Mouse (Mus musculus) limb, embryonic 11.5 days (tissue): ENCODE measurements around the gene Qrfp. TPM values are rescaled to one million over a fixed set of nuclear protein-coding genes. Genes with fewer than 3 reads are reported as not detected.

Experiments used
- ATAC-seq: fragments of 200-750 bp; cut with Nextera tagmentation; 2 replicates; pipeline ENCODE4 v1.8.0; 2017; ENCODE audit warnings: low read depth; ENCODE audit not compliant: insufficient number of reproducible peaks, low FRiP score, low TSS enrichment
- DNase-seq: peaks from one replicate; pipeline ENCODE4 v3.0.0-alpha.2; 2015; ENCODE audit warnings: low spot score
- H3K27ac ChIP-seq: fragments of 300-500 bp; sonication (generic); replicated peaks from 2 replicates; pipeline ENCODE4 v1.5.1; 2014; ENCODE audit warnings: low read depth, mild to moderate bottlenecking, low read length
- H3K27me3 ChIP-seq: fragments of 300-500 bp; sonication (generic); 2 replicates; pipeline ENCODE4 v1.6.1; 2014; ENCODE audit warnings: mild to moderate bottlenecking, low read length, mixed read lengths; ENCODE audit not compliant: control insufficient read depth, insufficient read depth
- H3K36me3 ChIP-seq: fragments of 300-500 bp; sonication (generic); 2 replicates; pipeline ENCODE4 v1.6.1; 2014; ENCODE audit warnings: mild to moderate bottlenecking, low read length, moderate library complexity, mixed read lengths; ENCODE audit not compliant: control insufficient read depth, insufficient read depth
- H3K4me1 ChIP-seq: fragments of 300-500 bp; sonication (generic); 2 replicates; pipeline ENCODE4 v1.6.1; 2014; ENCODE audit warnings: low read length, mixed read lengths; ENCODE audit not compliant: control insufficient read depth, insufficient read depth
- H3K4me2 ChIP-seq: fragments of 300-500 bp; sonication (generic); 2 replicates; pipeline ENCODE4 v1.6.1; 2014; ENCODE audit warnings: low read depth, mild to moderate bottlenecking, moderate library complexity; ENCODE audit not compliant: severe bottlenecking
- H3K4me3 ChIP-seq: fragments of 300-500 bp; sonication (generic); 2 replicates; pipeline ENCODE4 v1.5.1; 2014; ENCODE audit warnings: low read depth, low read length
- H3K9ac ChIP-seq: fragments of 300-500 bp; sonication (generic); 2 replicates; pipeline ENCODE4 v1.6.1; 2014; ENCODE audit warnings: mild to moderate bottlenecking, low read length
- H3K9me3 ChIP-seq: fragments of 300-500 bp; sonication (generic); 2 replicates; pipeline ENCODE4 v1.6.1; 2016; ENCODE audit warnings: low read length; ENCODE audit not compliant: control insufficient read depth
- WGBS: fragments of 180-500 bp; shearing (Covaris S2); extraction: QIAGEN DNeasy Blood & Tissue Kit; methylation state at CpG from one replicate; pipeline ENCODE4 v1.1.7; 2014; 5-methylcytosine and 5-hydroxymethylcytosine counted together
- polyA plus RNA-seq: library from polyadenylated mRNA; unstranded; fragments of >200 nt; fragmentation: Nextera tagmentation; extraction: Ambion mirVana; gene quantifications from 2 replicates; pipeline ENCODE4 v1.2.1, GENCODE M21; 2014

Gene Qrfp
- polyA plus RNA-seq, 1 experiment from 2014 or later = 0.31 TPM

DNA sequence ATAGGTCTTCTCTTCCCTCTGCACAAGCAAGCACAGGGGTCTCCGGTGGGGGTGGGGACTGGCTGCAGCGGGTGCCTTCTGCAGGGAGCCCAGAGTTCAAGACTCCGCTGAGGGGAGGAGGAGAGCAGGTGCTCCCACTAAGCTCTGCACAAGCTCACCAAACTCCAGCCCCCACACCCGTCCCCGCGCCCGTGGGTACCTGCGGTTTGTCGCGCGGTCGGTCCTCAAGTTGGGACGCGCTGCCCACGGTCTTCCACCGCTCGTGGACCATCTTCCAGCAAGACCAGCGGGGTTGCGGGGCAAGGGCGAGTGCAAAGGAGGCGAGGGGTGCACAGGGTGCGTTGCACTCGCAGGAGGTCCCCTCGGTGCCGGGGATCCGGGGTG, 35.1 kb upstream of the Qrfp start:
- peak overlapping the region; percentile 51 for H3K4me3 ChIP-seq
- H3K27me3 ChIP-seq = peaks cover 38% of the 10 kb centered on the region
- peak overlapping the region; percentile 92 for H3K4me2 ChIP-seq
- peak; percentile 43 for DNase-seq
- 3% methylated on average over 25 of the region's 26 CpGs for WGBS
- H3K27ac ChIP-seq = no peak overlapping the region
- H3K36me3 ChIP-seq = no peaks in the 10 kb centered on the region
- H3K9ac ChIP-seq = peak overlapping the region; percentile 40
- peaks cover 17% of the 10 kb centered on the region for H3K4me1 ChIP-seq
- ATAC-seq = no peak
- no peaks in the 10 kb centered on the region for H3K9me3 ChIP-seq

GRCm38 (mm10) chr2:31844729-31845136, 34.4 kb upstream of the Qrfp start:
- no peaks in the 10 kb centered on the region for H3K9me3 ChIP-seq
- DNase-seq (peak; percentile 37), ATAC-seq (no peak)
- no peak overlapping the region for H3K9ac ChIP-seq
- no peak overlapping the region for H3K4me2 ChIP-seq
- H3K27ac ChIP-seq = no peak overlapping the region
- peaks cover 17% of the 10 kb centered on the region for H3K4me1 ChIP-seq
- no peaks in the 10 kb centered on the region for H3K36me3 ChIP-seq
- H3K27me3 ChIP-seq = peaks cover 38% of the 10 kb centered on the region
- under 1% methylated on average over 10 of the region's 10 CpGs for WGBS
- H3K4me3 ChIP-seq = no peak overlapping the region

GRCm38 (mm10) chr2:31838868-31839267, 28.5 kb upstream of the Qrfp start:
- no peak overlapping the region for H3K4me3 ChIP-seq
- H3K36me3 ChIP-seq = no peaks in the 10 kb centered on the region
- H3K27me3 ChIP-seq = peaks cover 1% of the 10 kb centered on the region
- H3K4me2 ChIP-seq = no peak overlapping the region
- H3K9me3 ChIP-seq = no peaks in the 10 kb centered on the region
- H3K27ac ChIP-seq = no peak overlapping the region
- no peaks in the 10 kb centered on the region for H3K4me1 ChIP-seq
- 63% methylated on average over 1 of the region's 1 CpGs for WGBS
- ATAC-seq = no peak
- no peak overlapping the region for H3K9ac ChIP-seq
- DNase-seq = no peak

- no peaks in the 10 kb centered on the region for H3K27me3 ChIP-seq
- no peaks in the 10 kb centered on the region for H3K36me3 ChIP-seq
- no peak overlapping the region for H3K27ac ChIP-seq
- no peak overlapping the region for H3K9ac ChIP-seq
- H3K4me1 ChIP-seq = no peaks in the 10 kb centered on the region
- DNase-seq (no peak), ATAC-seq (no peak)
- no peaks in the 10 kb centered on the region for H3K9me3 ChIP-seq
- H3K4me3 ChIP-seq = no peak overlapping the region
- H3K4me2 ChIP-seq = no peak overlapping the region
- 18% methylated on average over 6 of the region's 6 CpGs for WGBS
Measured at GRCm38 (mm10) chr2:31836985-31837384, 26.6 kb upstream of the Qrfp start.

DNA sequence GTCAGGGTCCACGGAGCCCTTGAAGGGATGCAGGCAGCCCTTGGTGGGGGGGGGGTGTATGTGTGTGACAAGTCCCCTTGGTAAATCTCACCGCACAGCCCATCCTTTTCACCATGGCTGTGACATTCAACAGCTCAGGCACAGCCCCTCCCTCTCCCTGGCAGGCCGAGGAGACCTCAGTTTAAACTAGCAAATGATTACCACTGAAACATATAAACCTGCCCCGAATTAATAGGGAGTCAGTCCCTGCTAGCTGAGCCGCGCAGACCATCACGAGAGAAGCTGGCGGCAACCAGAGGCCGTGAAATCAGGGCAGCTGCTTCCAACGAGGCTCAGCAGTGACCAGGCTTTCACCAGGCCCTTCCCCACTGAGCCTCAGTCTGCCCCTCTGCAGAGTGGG, 25.7 kb upstream of the Qrfp start:
- Histone ChIP-seq H3K4me3 (no peak overlapping the region), H3K27ac (no peak overlapping the region), H3K36me3 (no peaks in the 10 kb centered on the region), H3K4me2 (no peak overlapping the region), H3K4me1 (no peaks in the 10 kb centered on the region), H3K9ac (no peak overlapping the region), H3K9me3 (no peaks in the 10 kb centered on the region), H3K27me3 (no peaks in the 10 kb centered on the region)
- WGBS = 59% methylated on average over 10 of the region's 10 CpGs
- DNase-seq (no peak), ATAC-seq (no peak)

DNA sequence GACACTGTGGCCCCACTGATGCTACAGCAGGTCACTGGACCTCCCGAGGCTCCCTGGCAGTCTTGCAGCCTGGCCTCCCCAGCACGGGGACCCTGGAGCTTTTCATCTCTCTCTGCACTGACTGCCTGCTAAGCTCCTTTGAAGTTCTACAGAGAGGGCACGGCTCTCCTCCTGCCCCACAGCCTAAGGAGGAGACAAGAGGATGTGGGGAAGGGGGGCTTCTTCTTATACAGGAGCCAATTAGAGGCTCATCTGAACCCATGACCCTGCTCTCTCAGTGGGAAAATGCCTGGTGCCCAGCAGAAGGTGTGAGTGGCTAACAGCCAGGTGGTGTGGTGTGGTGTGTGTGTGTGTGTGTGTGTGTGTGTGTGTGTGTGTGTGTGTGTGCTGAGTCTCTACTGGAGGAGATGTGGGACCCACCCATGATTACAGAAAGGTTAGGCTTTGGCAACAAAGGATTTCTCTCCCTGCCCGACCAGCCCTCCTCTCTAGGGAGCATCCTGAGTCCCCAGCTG, 18.0 kb upstream of the Qrfp start:
- Histone ChIP-seq H3K9me3 (no peaks in the 10 kb centered on the region), H3K27me3 (peaks cover 2% of the 10 kb centered on the region), H3K27ac (no peak overlapping the region)

DNA sequence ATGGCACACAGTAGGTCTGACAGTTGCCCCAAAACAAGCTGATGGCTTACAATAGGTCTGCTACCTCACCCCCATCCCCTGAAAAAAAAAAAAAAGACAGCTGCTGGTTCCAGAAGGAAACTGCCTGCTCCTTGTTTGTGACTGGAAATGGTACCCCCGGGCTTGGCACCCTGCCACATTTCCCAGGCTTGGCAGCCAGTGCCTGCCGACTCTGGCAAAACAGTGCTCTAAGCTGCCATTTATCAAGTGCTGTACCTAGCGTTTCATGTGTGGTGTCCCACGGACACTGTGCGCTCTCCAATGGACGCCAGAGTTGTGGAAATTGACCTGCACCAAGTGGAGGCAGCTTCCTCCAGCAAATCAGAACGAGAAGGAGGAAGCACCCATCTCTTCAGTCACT, 17.5 kb upstream of the Qrfp start:
- peaks cover 7% of the 10 kb centered on the region for H3K27me3 ChIP-seq
- no peak overlapping the region for H3K27ac ChIP-seq
- H3K4me2 ChIP-seq = no peak overlapping the region
- no peaks in the 10 kb centered on the region for H3K9me3 ChIP-seq
- no peak overlapping the region for H3K4me3 ChIP-seq
- no peak for ATAC-seq
- 57% methylated on average over 7 of the region's 7 CpGs for WGBS
- H3K9ac ChIP-seq = no peak overlapping the region
- no peaks in the 10 kb centered on the region for H3K36me3 ChIP-seq
- no peak for DNase-seq
- peaks cover 5% of the 10 kb centered on the region; the same call in 1 of the 2 replicates for H3K4me1 ChIP-seq

More for the DNA sequence above, 18.0 kb upstream of the Qrfp start:
- Histone ChIP-seq H3K4me1 (0 out of 2 replicates have a peak, but pooled peaks cover under 1% of the 10 kb centered on the region), H3K9ac (no peak overlapping the region), H3K4me2 (no peak overlapping the region), H3K36me3 (no peaks in the 10 kb centered on the region), H3K4me3 (no peak overlapping the region)
- ATAC-seq (no peak), DNase-seq (no peak)
- WGBS = 10% methylated on average over 4 of the region's 4 CpGs

- no peak for ATAC-seq
- Histone ChIP-seq H3K4me3 (no peak overlapping the region), H3K9ac (no peak overlapping the region), H3K4me2 (no peak overlapping the region), H3K9me3 (no peaks in the 10 kb centered on the region), H3K27me3 (peaks cover 14% of the 10 kb centered on the region), H3K4me1 (peaks cover 9% of the 10 kb centered on the region; the same call in 1 of the 2 replicates), H3K36me3 (no peaks in the 10 kb centered on the region), H3K27ac (no peak overlapping the region; the same call in 1 of the 2 replicates)
- no peak for DNase-seq
- WGBS = 87% methylated on average over 14 of the region's 14 CpGs
Measured at GRCm38 (mm10) chr2:31826094-31827085, 16.0 kb upstream of the Qrfp start.
